Mouse (Mus musculus) brain, embryonic 14.5 days (tissue): ENCODE measurements around the gene Tmprss11a.

Source experiments
- CTCF ChIP-seq: fragments of 200-500 bp; IDR thresholded peaks from 2 replicates; pipeline ENCODE4 v1.5.1; 2012; ENCODE audit warnings: inconsistent platforms, mild to moderate bottlenecking, moderate library complexity, borderline replicate concordance; ENCODE audit not compliant: insufficient read depth, insufficient read length; ENCODE audit errors: extremely low read depth
- POLR2A ChIP-seq: fragments of 200-500 bp; IDR thresholded peaks from 2 replicates; pipeline ENCODE4 v1.6.1; 2012; ENCODE audit warnings: mild to moderate bottlenecking, inconsistent platforms, borderline replicate concordance; ENCODE audit not compliant: poor library complexity, insufficient read depth, insufficient read length, severe bottlenecking; ENCODE audit errors: extremely low read depth

- TF ChIP-seq CTCF (no peak), POLR2A (no peak)
These were observed 37.7 kb downstream of the Tmprss11a start for GRCm38 (mm10) chr5:86431096-86431495.
